Mouse (Mus musculus): ENCODE results near the gene Olfr67. TPM values are rescaled to one million over a fixed set of nuclear protein-coding genes. Genes with fewer than 3 reads are reported as not detected.
"Not testable (repeated sequence)": the region's sequence is repeated elsewhere in the genome, so short reads cannot be mapped to it uniquely, and the experiment has no call there.

The Olfr67 gene
- not detected for total RNA-seq (2021)
- not detected in 2 replicates for polyA plus RNA-seq (2012; rRNA removed)
- long read RNA-seq: 0 reads

- no peak for TF ChIP-seq POLR2A (IDR thresholded peaks at IDR 0.05; ENCODE audit: insufficient read depth, low read depth, low read length)
- TF ChIP-seq EP300 (IDR thresholded peaks at IDR 0.05; ENCODE audit: insufficient read depth, low read depth, low read length): no peak
- no peak for TF ChIP-seq CTCF (IDR thresholded peaks at IDR 0.05)
- intact Hi-C loops (cut with DNase I): loop anchor here (5.0 kb wide), 1 partner anchor 81 kb away; no protein-coding TSS in a partner anchor
- no peak within 1 kb of the TSS for H3K9ac ChIP-seq (ENCODE audit: low read depth, low read length)
- DNase-seq: no peak
- no peak within 1 kb of the TSS for H3K4me3 ChIP-seq
- no peak within 1 kb of the TSS for H3K27ac ChIP-seq
- 51% methylated on average over 3 of the region's 3 CpGs for WGBS
- no peaks in the 10 kb centered on the region for H3K36me3 ChIP-seq (ENCODE audit: control insufficient read depth, insufficient read depth, low read length)
- no peaks in the 10 kb centered on the region for H3K79me2 ChIP-seq (replicated peaks; ENCODE audit: control insufficient read depth, insufficient read depth, low read length)
- H3K4me1 ChIP-seq (ENCODE audit: control insufficient read depth, insufficient read depth, low read length): no peaks in the 10 kb centered on the region
- no peaks in the 10 kb centered on the region for H3K27me3 ChIP-seq (ENCODE audit: control insufficient read depth, insufficient read depth, low read length)
Observed at GRCm38 (mm10) chr7:103791721-103792120, at the start of gene Olfr67. Gene Olfr67, minus strand, starts transcription at chr7:103791821.

- TF ChIP-seq POLR2A (IDR thresholded peaks at IDR 0.05; ENCODE audit: insufficient read depth, low read depth, low read length) (no peak), CTCF (IDR thresholded peaks at IDR 0.05) (no peak), EP300 (IDR thresholded peaks at IDR 0.05; ENCODE audit: insufficient read depth, low read depth, low read length) (no peak)
- H3K9ac ChIP-seq (ENCODE audit: low read depth, low read length): no peak within 1 kb of the TSS
- no peaks in the 10 kb centered on the region for H3K36me3 ChIP-seq (ENCODE audit: control insufficient read depth, insufficient read depth, low read length)
- no peak within 1 kb of the TSS for H3K27ac ChIP-seq
- no peaks in the 10 kb centered on the region for H3K79me2 ChIP-seq (replicated peaks; ENCODE audit: control insufficient read depth, insufficient read depth, low read length)
- H3K27me3 ChIP-seq (ENCODE audit: control insufficient read depth, insufficient read depth, low read length): no peaks in the 10 kb centered on the region
- intact Hi-C loops (cut with DNase I): no loop called here
- no peak for DNase-seq
- H3K4me3 ChIP-seq: no peak within 1 kb of the TSS
- no peaks in the 10 kb centered on the region for H3K4me1 ChIP-seq (ENCODE audit: control insufficient read depth, insufficient read depth, low read length)
- 59% methylated on average over 3 of the region's 3 CpGs for WGBS
Observed at GRCm38 (mm10) chr7:103840268-103840667, 48.6 kb upstream of the Olfr67 start, which contains the start of gene Hbb-bh2. Gene Hbb-bh2, minus strand, starts transcription at chr7:103840520.

- no peak within 1 kb of the TSS for H3K4me3 ChIP-seq
- no peaks in the 10 kb centered on the region for H3K4me1 ChIP-seq (ENCODE audit: control insufficient read depth, insufficient read depth, low read length)
- TF ChIP-seq CTCF (IDR thresholded peaks at IDR 0.05): no peak
- no peak for TF ChIP-seq EP300 (IDR thresholded peaks at IDR 0.05; ENCODE audit: insufficient read depth, low read depth, low read length)
- TF ChIP-seq POLR2A (IDR thresholded peaks at IDR 0.05; ENCODE audit: insufficient read depth, low read depth, low read length): no peak
- intact Hi-C loops (cut with DNase I): no loop called here
- H3K9ac ChIP-seq (ENCODE audit: low read depth, low read length): no peak within 1 kb of the TSS
- no peaks in the 10 kb centered on the region for H3K36me3 ChIP-seq (ENCODE audit: control insufficient read depth, insufficient read depth, low read length)
- no peak for DNase-seq
- no peaks in the 10 kb centered on the region for H3K79me2 ChIP-seq (replicated peaks; ENCODE audit: control insufficient read depth, insufficient read depth, low read length)
- no peak within 1 kb of the TSS for H3K27ac ChIP-seq
- 92% methylated on average over 4 of the region's 4 CpGs for WGBS
- H3K27me3 ChIP-seq (ENCODE audit: control insufficient read depth, insufficient read depth, low read length): no peaks in the 10 kb centered on the region
Observed at GRCm38 (mm10) chr7:103827808-103828207, 36.2 kb upstream of the Olfr67 start, which contains the start of gene Hbb-bs. Gene Hbb-bs, minus strand, starts transcription at chr7:103828096.

- H3K4me1 ChIP-seq (ENCODE audit: control insufficient read depth, insufficient read depth, low read length); H3K27me3 ChIP-seq (ENCODE audit: control insufficient read depth, insufficient read depth, low read length); H3K36me3 ChIP-seq (ENCODE audit: control insufficient read depth, insufficient read depth, low read length); H3K27ac ChIP-seq; intact Hi-C loops (cut with DNase I); H3K4me3 ChIP-seq; H3K79me2 ChIP-seq (replicated peaks; ENCODE audit: control insufficient read depth, insufficient read depth, low read length); DNase-seq; H3K9ac ChIP-seq (ENCODE audit: low read depth, low read length): not testable (repeated sequence)
- no CpG with 5 or more reads among the region's 2 CpGs for WGBS
Observed at GRCm38 (mm10) chr7:103827139-103827538, 35.5 kb upstream of the Olfr67 start.

- no peak overlapping the region for H3K4me3 ChIP-seq
- H3K27me3 ChIP-seq (ENCODE audit: control insufficient read depth, insufficient read depth, low read length): no peaks in the 10 kb centered on the region
- intact Hi-C loops (cut with DNase I): no loop called here
- WGBS: 32% methylated on average over 3 of the region's 3 CpGs
- no peaks in the 10 kb centered on the region for H3K4me1 ChIP-seq (ENCODE audit: control insufficient read depth, insufficient read depth, low read length)
- DNase-seq: no peak
- no peak for TF ChIP-seq POLR2A (IDR thresholded peaks at IDR 0.05; ENCODE audit: insufficient read depth, low read depth, low read length)
- no peak for TF ChIP-seq EP300 (IDR thresholded peaks at IDR 0.05; ENCODE audit: insufficient read depth, low read depth, low read length)
- no peak overlapping the region for H3K9ac ChIP-seq (ENCODE audit: low read depth, low read length)
- H3K36me3 ChIP-seq (ENCODE audit: control insufficient read depth, insufficient read depth, low read length): no peaks in the 10 kb centered on the region
- no peaks in the 10 kb centered on the region for H3K79me2 ChIP-seq (replicated peaks; ENCODE audit: control insufficient read depth, insufficient read depth, low read length)
- no peak overlapping the region for H3K27ac ChIP-seq
Observed at GRCm38 (mm10) chr7:103826255-103826887, 34.8 kb upstream of the Olfr67 start.

GRCm38 (mm10) chr7:103825536-103826254 lies 34.1 kb upstream of the Olfr67 start:
- H3K4me1 ChIP-seq (ENCODE audit: control insufficient read depth, insufficient read depth, low read length): no peaks in the 10 kb centered on the region

More at GRCm38 (mm10) chr7:103825536-103826254, 34.1 kb upstream of the Olfr67 start:
- Histone ChIP-seq H3K27ac (no peak overlapping the region), H3K36me3 (ENCODE audit: control insufficient read depth, insufficient read depth, low read length) (no peaks in the 10 kb centered on the region), H3K4me3 (no peak overlapping the region), H3K27me3 (ENCODE audit: control insufficient read depth, insufficient read depth, low read length) (no peaks in the 10 kb centered on the region), H3K9ac (ENCODE audit: low read depth, low read length) (no peak overlapping the region), H3K79me2 (replicated peaks; ENCODE audit: control insufficient read depth, insufficient read depth, low read length) (no peaks in the 10 kb centered on the region)
- no peak for DNase-seq
- WGBS: 79% methylated on average over 3 of the region's 3 CpGs
- intact Hi-C loops (cut with DNase I): no loop called here
- TF ChIP-seq POLR2A (IDR thresholded peaks at IDR 0.05; ENCODE audit: insufficient read depth, low read depth, low read length): no peak
- TF ChIP-seq CTCF (IDR thresholded peaks at IDR 0.05): no peak
- TF ChIP-seq EP300 (IDR thresholded peaks at IDR 0.05; ENCODE audit: insufficient read depth, low read depth, low read length): no peak
